Mouse (Mus musculus) megakaryocyte, embryonic 14.5 days (primary cell): Measurements from ENCODE around the gene Sdr42e1.

Experiments
- FLI1 ChIP-seq: IDR thresholded peaks from 2 replicates; pipeline ENCODE4 v1.6.1; 2012; ENCODE audit warnings: low read length, inconsistent platforms, mixed read lengths
- GATA1 ChIP-seq: IDR thresholded peaks from 3 replicates; pipeline ENCODE4 v1.6.1; 2012; ENCODE audit warnings: mixed read lengths, low read length, inconsistent platforms, borderline replicate concordance

DNA sequence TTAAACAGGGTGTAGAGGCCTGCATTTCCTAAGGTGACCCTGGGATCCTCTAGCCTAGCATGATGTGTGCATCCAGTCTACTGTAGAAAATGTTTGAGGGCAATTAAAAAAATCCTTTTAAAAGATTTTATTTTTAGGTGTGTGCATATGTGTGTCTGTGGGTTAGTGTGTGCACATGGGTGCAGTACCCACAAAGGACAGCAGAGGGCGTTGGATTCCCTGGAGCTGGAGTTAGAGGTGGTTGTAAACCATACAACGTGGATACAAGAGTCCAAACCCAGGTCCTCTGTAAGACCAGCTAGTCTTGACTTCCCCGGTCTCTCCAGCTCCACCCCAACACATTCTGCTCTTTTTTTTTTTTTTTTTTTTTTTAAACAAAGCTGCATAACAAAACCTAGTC lies 36.0 kb downstream of the Sdr42e1 start:
- TF ChIP-seq FLI1 (no peak), GATA1 (no peak)
